Mouse (Mus musculus): ENCODE measurements at regions not wholly inside any gene's neighbourhood (a gene's known extent, or its start where the extent isn't known, plus 50 kb on each side); places are given as distances from the start of the nearest gene placed in this dataset.

DNA sequence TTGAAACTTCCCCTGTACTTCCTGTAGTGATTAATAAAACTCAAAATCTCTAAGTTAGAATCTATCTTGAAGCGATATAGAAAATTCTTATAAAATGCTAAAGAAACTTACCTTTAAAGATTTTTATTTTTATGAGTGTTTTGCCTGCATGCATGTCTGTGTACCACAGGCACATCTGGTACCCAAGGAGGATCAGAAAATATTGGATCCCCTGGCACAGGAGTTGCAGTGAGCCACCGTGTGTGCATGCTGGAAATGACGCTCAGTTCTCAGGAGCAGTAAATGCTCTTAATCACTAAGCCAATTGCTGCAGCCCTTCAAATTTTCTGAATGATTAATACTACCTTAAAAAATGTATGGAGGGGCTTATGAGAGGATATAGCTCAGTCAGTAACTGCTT lies 142.8 kb upstream of the 4931417E11Rik start:
- Histone ChIP-seq H3K36me3 (ENCODE audit: control insufficient read depth, insufficient read depth, low read length) (no peaks in the 10 kb centered on the region), H3K4me1 (replicated peaks; ENCODE audit: control insufficient read depth, insufficient read depth, low read length) (no peaks in the 10 kb centered on the region), H3K4me2 (replicated peaks; ENCODE audit: low read depth, low read length) (no peak overlapping the region), H3K9ac (ENCODE audit: low read depth, low read length) (no peak overlapping the region), H3K4me3 (ENCODE audit: low read depth, low read length) (no peak overlapping the region), H3K27ac (ENCODE audit: low read depth, low read length) (no peak overlapping the region), H3K9me3 (ENCODE audit: control insufficient read depth, low read length) (no peaks in the 10 kb centered on the region), H3K27me3 (ENCODE audit: control insufficient read depth, insufficient read depth, low read length) (no peaks in the 10 kb centered on the region)
- DNase-seq (ENCODE audit: low spot score) (no peak), ATAC-seq (ENCODE audit: low FRiP score) (no peak)
- 76% methylated on average over 3 of the region's 3 CpGs for WGBS

DNA sequence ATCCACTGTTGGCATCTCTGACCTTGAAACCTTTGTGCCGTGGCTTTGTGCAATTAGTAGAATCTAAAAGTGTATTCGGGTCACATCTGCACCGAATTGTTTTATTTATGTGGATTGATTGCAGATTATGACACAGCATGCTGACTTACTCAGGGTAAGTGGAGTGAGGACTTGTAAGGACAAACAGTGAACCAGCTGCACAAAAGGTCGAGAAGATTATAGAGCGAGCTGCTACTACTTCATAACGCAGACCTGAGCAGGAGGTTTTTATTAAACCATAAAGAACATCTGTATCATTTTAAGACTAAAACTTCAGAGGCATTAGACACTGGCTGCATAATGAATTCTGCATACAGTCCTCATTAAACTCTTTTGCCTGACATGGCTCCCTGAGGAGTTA lies 142.4 kb upstream of the 4931417E11Rik start:
- Histone ChIP-seq H3K27me3 (ENCODE audit: control insufficient read depth, insufficient read depth, low read length) (no peaks in the 10 kb centered on the region), H3K4me3 (ENCODE audit: low read depth, low read length) (no peak overlapping the region), H3K27ac (ENCODE audit: low read depth, low read length) (no peak overlapping the region), H3K9me3 (ENCODE audit: control insufficient read depth, low read length) (no peaks in the 10 kb centered on the region), H3K4me2 (replicated peaks; ENCODE audit: low read depth, low read length) (no peak overlapping the region), H3K4me1 (replicated peaks; ENCODE audit: control insufficient read depth, insufficient read depth, low read length) (no peaks in the 10 kb centered on the region), H3K9ac (ENCODE audit: low read depth, low read length) (no peak overlapping the region), H3K36me3 (ENCODE audit: control insufficient read depth, insufficient read depth, low read length) (no peaks in the 10 kb centered on the region)
- WGBS: 64% methylated on average over 6 of the region's 6 CpGs
- ATAC-seq (ENCODE audit: low FRiP score): no peak
- no peak for DNase-seq (ENCODE audit: low spot score)

DNA sequence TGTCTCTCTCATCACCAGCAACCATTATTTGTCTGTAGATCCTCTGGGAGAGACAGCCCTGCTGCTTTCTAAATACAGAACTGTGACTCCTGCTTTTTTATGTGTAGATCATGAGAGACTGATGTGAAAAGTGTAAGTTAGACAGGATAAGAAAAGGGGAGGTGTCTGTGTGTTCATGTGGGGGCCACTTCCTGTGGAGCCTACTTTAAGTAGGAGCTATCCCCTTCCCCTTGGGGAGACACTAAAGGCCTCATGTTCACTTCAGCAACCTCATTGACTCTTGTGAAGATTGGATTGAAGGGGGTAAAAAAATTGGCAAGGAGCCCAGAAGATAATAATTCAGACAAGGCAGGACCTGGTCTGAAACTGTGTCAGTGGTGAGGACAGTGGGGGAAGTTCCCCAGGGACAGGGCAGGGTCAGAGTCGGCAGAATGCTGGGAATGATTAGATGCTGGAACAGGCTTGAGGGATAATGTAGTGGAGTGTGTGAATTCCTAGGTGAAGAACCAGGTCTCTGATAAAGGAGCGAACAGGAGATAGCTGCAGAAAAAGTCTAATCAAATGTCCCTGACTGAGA lies 140.7 kb upstream of the 4931417E11Rik start:
- H3K36me3 ChIP-seq (ENCODE audit: control insufficient read depth, insufficient read depth, low read length): no peaks in the 10 kb centered on the region
- H3K9ac ChIP-seq (ENCODE audit: low read depth, low read length): no peak overlapping the region
- 69% methylated on average over 2 of the region's 2 CpGs for WGBS
- H3K27me3 ChIP-seq (ENCODE audit: control insufficient read depth, insufficient read depth, low read length): no peaks in the 10 kb centered on the region
- H3K27ac ChIP-seq (ENCODE audit: low read depth, low read length): no peak overlapping the region
- ATAC-seq (ENCODE audit: low FRiP score) (peak; percentile 38; the same call in 1 of the 2 replicates), DNase-seq (ENCODE audit: low spot score) (no peak)
- no peak overlapping the region for H3K4me2 ChIP-seq (replicated peaks; ENCODE audit: low read depth, low read length)
- no peaks in the 10 kb centered on the region for H3K4me1 ChIP-seq (replicated peaks; ENCODE audit: control insufficient read depth, insufficient read depth, low read length)
- no peak overlapping the region for H3K4me3 ChIP-seq (ENCODE audit: low read depth, low read length)
- H3K9me3 ChIP-seq (ENCODE audit: control insufficient read depth, low read length): no peaks in the 10 kb centered on the region

DNA sequence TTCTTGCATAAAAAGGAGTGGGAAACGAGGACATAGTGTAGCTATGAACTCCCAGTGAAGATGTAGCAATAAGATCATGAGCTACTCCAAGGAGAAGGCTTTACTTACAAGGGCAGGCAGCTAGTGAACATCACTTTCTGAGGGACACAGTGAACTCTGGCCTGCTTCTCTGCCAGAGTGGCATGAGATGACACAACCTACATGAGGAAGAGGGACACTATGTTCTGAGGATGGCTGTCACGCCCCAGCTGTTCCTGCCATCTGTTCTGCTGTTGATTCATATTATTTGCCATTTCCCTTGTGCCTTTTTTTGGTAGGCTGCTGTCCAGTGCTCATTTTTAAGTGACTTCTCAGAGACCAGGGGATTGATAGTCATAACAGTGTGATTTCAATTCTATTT lies 118.2 kb upstream of the 4931417E11Rik start:
- 79% methylated on average over 2 of the region's 2 CpGs for WGBS
- Histone ChIP-seq H3K9me3 (ENCODE audit: control insufficient read depth, low read length) (no peaks in the 10 kb centered on the region), H3K27ac (ENCODE audit: low read depth, low read length) (no peak overlapping the region), H3K36me3 (ENCODE audit: control insufficient read depth, insufficient read depth, low read length) (no peaks in the 10 kb centered on the region), H3K4me2 (replicated peaks; ENCODE audit: low read depth, low read length) (no peak overlapping the region), H3K27me3 (ENCODE audit: control insufficient read depth, insufficient read depth, low read length) (no peaks in the 10 kb centered on the region), H3K4me1 (replicated peaks; ENCODE audit: control insufficient read depth, insufficient read depth, low read length) (no peaks in the 10 kb centered on the region), H3K9ac (ENCODE audit: low read depth, low read length) (no peak overlapping the region), H3K4me3 (ENCODE audit: low read depth, low read length) (no peak overlapping the region)
- ATAC-seq (ENCODE audit: low FRiP score): no peak
- DNase-seq (ENCODE audit: low spot score): no peak

DNA sequence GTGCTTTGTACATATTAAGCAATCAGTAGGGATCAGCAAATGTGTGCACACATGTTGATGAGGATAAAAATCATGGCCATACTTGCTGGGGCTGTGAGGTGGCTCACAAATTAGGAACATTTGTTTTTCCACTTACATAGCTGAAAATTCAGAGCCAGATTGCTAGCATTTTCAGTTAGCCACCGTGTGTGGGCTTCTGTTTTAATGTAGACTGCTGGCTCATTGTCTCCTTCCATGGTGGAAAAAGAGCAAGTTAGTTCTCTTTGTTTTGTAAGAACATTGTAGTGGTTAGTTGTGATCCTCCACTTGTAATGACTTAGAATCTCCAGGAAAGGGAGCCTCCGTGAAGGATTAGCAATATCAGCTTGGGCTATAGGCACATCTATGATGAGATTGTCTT lies 107.2 kb upstream of the 4931417E11Rik start:
- Histone ChIP-seq H3K27ac (ENCODE audit: low read depth, low read length) (no peak overlapping the region), H3K36me3 (ENCODE audit: control insufficient read depth, insufficient read depth, low read length) (no peaks in the 10 kb centered on the region), H3K27me3 (ENCODE audit: control insufficient read depth, insufficient read depth, low read length) (no peaks in the 10 kb centered on the region), H3K9ac (ENCODE audit: low read depth, low read length) (no peak overlapping the region), H3K4me1 (replicated peaks; ENCODE audit: control insufficient read depth, insufficient read depth, low read length) (no peaks in the 10 kb centered on the region), H3K4me3 (ENCODE audit: low read depth, low read length) (no peak overlapping the region), H3K4me2 (replicated peaks; ENCODE audit: low read depth, low read length) (no peak overlapping the region), H3K9me3 (ENCODE audit: control insufficient read depth, low read length) (no peaks in the 10 kb centered on the region)
- ATAC-seq (ENCODE audit: low FRiP score) (no peak), DNase-seq (ENCODE audit: low spot score) (no peak)
- 83% methylated on average over 2 of the region's 2 CpGs for WGBS

DNA sequence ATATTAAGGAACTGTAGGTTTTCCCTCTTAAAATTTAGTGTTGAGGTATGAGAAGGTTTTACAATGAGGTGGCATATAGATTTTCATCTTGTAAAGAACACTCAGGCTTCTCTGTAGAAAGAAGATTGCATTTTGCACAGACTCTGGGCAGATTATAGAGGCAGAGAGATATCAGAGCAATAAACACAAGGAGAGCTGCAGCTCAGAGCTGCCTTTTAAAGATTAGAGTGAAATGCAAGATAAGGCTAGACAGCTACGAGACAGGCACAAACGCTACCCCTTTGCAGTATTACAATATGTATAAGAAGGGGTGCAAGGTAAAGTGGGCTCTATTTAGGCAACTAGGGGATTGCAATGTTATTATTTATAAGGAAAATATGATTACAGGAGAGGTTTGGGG lies 90.5 kb upstream of the 4931417E11Rik start:
- H3K27me3 ChIP-seq (ENCODE audit: control insufficient read depth, insufficient read depth, low read length): no peaks in the 10 kb centered on the region
- no peaks in the 10 kb centered on the region for H3K4me1 ChIP-seq (replicated peaks; ENCODE audit: control insufficient read depth, insufficient read depth, low read length)
- H3K4me3 ChIP-seq (ENCODE audit: low read depth, low read length): no peak overlapping the region
- no peaks in the 10 kb centered on the region for H3K9me3 ChIP-seq (ENCODE audit: control insufficient read depth, low read length)
- no peak overlapping the region for H3K9ac ChIP-seq (ENCODE audit: low read depth, low read length)
- H3K27ac ChIP-seq (ENCODE audit: low read depth, low read length): no peak overlapping the region
- DNase-seq (ENCODE audit: low spot score) (no peak), ATAC-seq (ENCODE audit: low FRiP score) (no peak)
- no peak overlapping the region for H3K4me2 ChIP-seq (replicated peaks; ENCODE audit: low read depth, low read length)
- H3K36me3 ChIP-seq (ENCODE audit: control insufficient read depth, insufficient read depth, low read length): no peaks in the 10 kb centered on the region
- WGBS: 86% methylated on average over 2 of the region's 2 CpGs

DNA sequence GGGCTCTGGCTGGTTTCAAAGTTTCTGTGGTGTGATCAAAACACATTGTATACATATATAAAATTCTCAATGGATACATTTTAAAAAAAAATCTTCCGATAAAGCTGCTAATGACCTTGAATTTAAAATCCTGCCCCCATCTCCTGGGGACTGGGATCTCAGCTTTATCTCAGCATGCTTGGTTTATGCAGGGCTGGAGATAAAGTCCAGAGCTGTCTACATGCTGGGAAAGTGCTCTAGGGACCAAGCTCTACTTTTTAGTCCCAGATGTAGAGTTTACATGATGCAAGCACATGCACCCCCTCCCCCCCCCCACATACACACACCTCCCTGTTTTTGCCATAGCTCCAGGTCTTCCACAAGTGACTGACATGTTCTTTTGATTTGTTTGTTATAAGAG lies 61.1 kb upstream of the 4931417E11Rik start:
- Histone ChIP-seq H3K36me3 (ENCODE audit: control insufficient read depth, insufficient read depth, low read length) (no peaks in the 10 kb centered on the region), H3K9me3 (ENCODE audit: control insufficient read depth, low read length) (no peaks in the 10 kb centered on the region), H3K4me2 (replicated peaks; ENCODE audit: low read depth, low read length) (no peak overlapping the region), H3K4me3 (ENCODE audit: low read depth, low read length) (no peak overlapping the region), H3K27me3 (ENCODE audit: control insufficient read depth, insufficient read depth, low read length) (no peaks in the 10 kb centered on the region), H3K27ac (ENCODE audit: low read depth, low read length) (no peak overlapping the region), H3K9ac (ENCODE audit: low read depth, low read length) (no peak overlapping the region), H3K4me1 (replicated peaks; ENCODE audit: control insufficient read depth, insufficient read depth, low read length) (no peaks in the 10 kb centered on the region)
- no peak for ATAC-seq (ENCODE audit: low FRiP score)
- WGBS: 81% methylated on average over 1 of the region's 1 CpGs
- no peak for DNase-seq (ENCODE audit: low spot score)

DNA sequence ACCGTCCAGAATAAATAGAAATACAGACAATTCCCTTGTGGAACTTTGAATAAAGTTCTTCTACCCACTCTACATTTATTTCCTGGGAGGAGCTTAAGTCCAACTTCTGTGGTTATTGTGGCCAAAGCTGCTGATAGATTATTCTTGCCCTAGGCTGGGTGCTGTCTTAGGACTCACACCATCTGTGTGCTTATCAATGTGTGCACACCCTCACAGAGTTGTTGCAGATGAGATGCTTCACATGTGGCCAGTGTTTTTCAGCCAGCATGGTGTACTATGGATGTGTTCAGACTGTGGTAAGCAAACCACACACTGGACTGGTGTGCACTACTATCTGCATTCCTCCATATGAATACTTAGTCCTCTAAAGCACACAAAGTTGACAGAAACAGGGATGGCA lies 60.6 kb upstream of the 4931417E11Rik start:
- Histone ChIP-seq H3K9ac (ENCODE audit: low read depth, low read length) (no peak overlapping the region), H3K4me2 (replicated peaks; ENCODE audit: low read depth, low read length) (no peak overlapping the region), H3K4me1 (replicated peaks; ENCODE audit: control insufficient read depth, insufficient read depth, low read length) (no peaks in the 10 kb centered on the region), H3K27me3 (ENCODE audit: control insufficient read depth, insufficient read depth, low read length) (no peaks in the 10 kb centered on the region), H3K9me3 (ENCODE audit: control insufficient read depth, low read length) (no peaks in the 10 kb centered on the region), H3K4me3 (ENCODE audit: low read depth, low read length) (no peak overlapping the region), H3K27ac (ENCODE audit: low read depth, low read length) (no peak overlapping the region), H3K36me3 (ENCODE audit: control insufficient read depth, insufficient read depth, low read length) (no peaks in the 10 kb centered on the region)
- 92% methylated on average over 1 of the region's 1 CpGs for WGBS
- ATAC-seq (ENCODE audit: low FRiP score) (no peak), DNase-seq (ENCODE audit: low spot score) (no peak)

DNA sequence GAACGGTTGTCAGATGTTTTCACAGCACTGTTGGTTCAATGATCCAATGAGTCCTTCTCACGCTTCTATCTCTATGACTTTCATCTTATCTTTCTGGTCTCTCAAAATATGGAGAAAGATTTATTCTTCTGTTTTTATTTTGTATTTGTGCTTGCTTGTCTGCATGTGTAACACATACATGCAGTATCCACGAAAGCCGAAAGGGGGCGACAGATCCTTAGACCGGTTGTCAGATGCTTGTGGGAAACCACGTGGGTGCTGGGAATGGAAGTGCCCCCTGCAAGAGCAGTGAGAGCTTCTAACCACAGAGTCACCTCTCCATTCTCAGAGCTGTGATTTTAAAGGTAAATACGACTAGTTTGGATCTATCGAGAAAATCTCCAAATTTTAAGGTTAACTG lies 54.2 kb upstream of the 4931417E11Rik start:
- no peaks in the 10 kb centered on the region for H3K9me3 ChIP-seq (ENCODE audit: control insufficient read depth, low read length)
- 65% methylated on average over 9 of the region's 9 CpGs for WGBS
- H3K4me1 ChIP-seq (replicated peaks; ENCODE audit: control insufficient read depth, insufficient read depth, low read length): no peaks in the 10 kb centered on the region

More for the DNA sequence above, 54.2 kb upstream of the 4931417E11Rik start:
- no peak overlapping the region for H3K27ac ChIP-seq (ENCODE audit: low read depth, low read length)
- no peak overlapping the region for H3K4me2 ChIP-seq (replicated peaks; ENCODE audit: low read depth, low read length)
- no peak for ATAC-seq (ENCODE audit: low FRiP score)
- no peak overlapping the region for H3K4me3 ChIP-seq (ENCODE audit: low read depth, low read length)
- no peak for DNase-seq (ENCODE audit: low spot score)
- no peaks in the 10 kb centered on the region for H3K36me3 ChIP-seq (ENCODE audit: control insufficient read depth, insufficient read depth, low read length)
- H3K9ac ChIP-seq (ENCODE audit: low read depth, low read length): no peak overlapping the region
- no peaks in the 10 kb centered on the region for H3K27me3 ChIP-seq (ENCODE audit: control insufficient read depth, insufficient read depth, low read length)

All from hindbrain, embryonic 11.5 days (tissue).